Mouse (Mus musculus): ENCODE measurements around the gene Dcaf12l2. TPM values are rescaled to one million over a fixed set of nuclear protein-coding genes. Genes with fewer than 3 reads are reported as not detected.

The Dcaf12l2 gene
- polyA plus RNA-seq (2012; fragmentation: generic; extraction: Trizol): not detected

GRCm38 (mm10) chrX:44367646-44368521 is at the start of gene Dcaf12l2:
Dcaf12l2 (minus strand) TSS chrX:44368342.
- Histone ChIP-seq H3K27me3 (ENCODE audit: control insufficient read depth, insufficient read depth, insufficient read length) (no peaks in the 10 kb centered on the region), H3K36me3 (ENCODE audit: control insufficient read depth, insufficient read depth) (no peaks in the 10 kb centered on the region), H3K4me2 (ENCODE audit: low read depth) (no peak within 1 kb of the TSS), H3ac (ENCODE audit: control insufficient read depth, insufficient read length) (no peak within 1 kb of the TSS), H3K79me2 (ENCODE audit: control insufficient read depth, insufficient read depth) (no peaks in the 10 kb centered on the region), H3K4me3 (no peak within 1 kb of the TSS)
- TF ChIP-seq TCF3 (IDR thresholded peaks at IDR 0.05; ENCODE audit: insufficient read length, low read depth): no peak
- no peak for TF ChIP-seq POLR2AphosphoS2 (IDR thresholded peaks at IDR 0.05; ENCODE audit: insufficient read length, low read depth)
- no peak for TF ChIP-seq CEBPB (IDR thresholded peaks at IDR 0.05; ENCODE audit: insufficient read depth, poor library complexity, severe bottlenecking)
- no peak for TF ChIP-seq MYOG (IDR thresholded peaks at IDR 0.05; ENCODE audit: control insufficient read depth in 1 of 3, insufficient read depth in 1 of 3, insufficient read length in 2 of 3, low read depth in 2 of 3)
- no peak for TF ChIP-seq POLR2A (IDR thresholded peaks at IDR 0.05; ENCODE audit: insufficient read length, low read depth)
- TF ChIP-seq MAX (IDR thresholded peaks at IDR 0.05; ENCODE audit: low read depth): no peak
- TF ChIP-seq MYOD1 (IDR thresholded peaks at IDR 0.05; ENCODE audit: control insufficient read depth in 1 of 3, insufficient read length in 2 of 3, low read depth in 2 of 3): no peak
- TF ChIP-seq USF1 (IDR thresholded peaks at IDR 0.05; ENCODE audit: low read depth): no peak
- TF ChIP-seq SRF (IDR thresholded peaks at IDR 0.05; ENCODE audit: control insufficient read depth, insufficient read length, low read depth): no peak
- TF ChIP-seq TCF12 (IDR thresholded peaks at IDR 0.05; ENCODE audit: insufficient read depth, poor library complexity, severe bottlenecking): no peak
- no peak for TF ChIP-seq E2F4 (IDR thresholded peaks at IDR 0.05; ENCODE audit: insufficient read depth)
- TF ChIP-seq REST (IDR thresholded peaks at IDR 0.05; ENCODE audit: insufficient read depth, insufficient read length): no peak

GRCm38 (mm10) chrX:44367280-44367645 is 879 bp downstream of the Dcaf12l2 start:
- H3ac ChIP-seq (ENCODE audit: control insufficient read depth, insufficient read length): no peak overlapping the region
- no peak overlapping the region for H3K4me3 ChIP-seq
- H3K36me3 ChIP-seq (ENCODE audit: control insufficient read depth, insufficient read depth): no peaks in the 10 kb centered on the region
- no peaks in the 10 kb centered on the region for H3K27me3 ChIP-seq (ENCODE audit: control insufficient read depth, insufficient read depth, insufficient read length)
- no peak overlapping the region for H3K4me2 ChIP-seq (ENCODE audit: low read depth)
- H3K79me2 ChIP-seq (ENCODE audit: control insufficient read depth, insufficient read depth): no peaks in the 10 kb centered on the region
- TF ChIP-seq POLR2AphosphoS2 (IDR thresholded peaks at IDR 0.05; ENCODE audit: insufficient read length, low read depth): no peak
- no peak for TF ChIP-seq MAX (IDR thresholded peaks at IDR 0.05; ENCODE audit: low read depth)
- TF ChIP-seq CEBPB (IDR thresholded peaks at IDR 0.05; ENCODE audit: insufficient read depth, poor library complexity, severe bottlenecking): no peak
- TF ChIP-seq MYOD1 (IDR thresholded peaks at IDR 0.05; ENCODE audit: control insufficient read depth in 1 of 3, insufficient read length in 2 of 3, low read depth in 2 of 3): no peak
- no peak for TF ChIP-seq USF1 (IDR thresholded peaks at IDR 0.05; ENCODE audit: low read depth)
- TF ChIP-seq MYOG (IDR thresholded peaks at IDR 0.05; ENCODE audit: control insufficient read depth in 1 of 3, insufficient read depth in 1 of 3, insufficient read length in 2 of 3, low read depth in 2 of 3): no peak
- no peak for TF ChIP-seq SRF (IDR thresholded peaks at IDR 0.05; ENCODE audit: control insufficient read depth, insufficient read length, low read depth)
- no peak for TF ChIP-seq REST (IDR thresholded peaks at IDR 0.05; ENCODE audit: insufficient read depth, insufficient read length)
- no peak for TF ChIP-seq TCF3 (IDR thresholded peaks at IDR 0.05; ENCODE audit: insufficient read length, low read depth)
- no peak for TF ChIP-seq E2F4 (IDR thresholded peaks at IDR 0.05; ENCODE audit: insufficient read depth)
- TF ChIP-seq TCF12 (IDR thresholded peaks at IDR 0.05; ENCODE audit: insufficient read depth, poor library complexity, severe bottlenecking): no peak
- no peak for TF ChIP-seq POLR2A (IDR thresholded peaks at IDR 0.05; ENCODE audit: insufficient read length, low read depth)

Data from myocyte (in vitro differentiated cells).